Mouse (Mus musculus) limb, embryonic 15.5 days (tissue): Measurements from ENCODE around the gene Bub3. TPM values are rescaled to one million over a fixed set of nuclear protein-coding genes. Genes with fewer than 3 reads are reported as not detected.

Source experiments
- polyA plus RNA-seq: library from polyadenylated mRNA; unstranded; fragments of >200 nt; fragmentation: Nextera tagmentation; extraction: Ambion mirVana; gene quantifications from 2 replicates; pipeline ENCODE4 v1.2.1, GENCODE M21; 2015

Bub3 gene
- polyA plus RNA-seq, 1 experiment from 2014 or later = 176 TPM

Other genes starting within 250 kb of the Bub3 start
- gene Cuzd1, start 237.9 kb upstream of the Bub3 start, polyA plus RNA-seq = 0.06 TPM in 1 of 2 replicates, not detected in the other
- not detected in 2 replicates for gene Fam24b, start 230.7 kb upstream of the Bub3 start, polyA plus RNA-seq
- 0.36 TPM in 1 of 2 replicates, not detected in the other for gene Fam24a, start 226.4 kb upstream of the Bub3 start, polyA plus RNA-seq
- gene 2310057M21Rik, start 197.5 kb upstream of the Bub3 start, polyA plus RNA-seq = 24.3 and 25.2 TPM in 2 replicates
- gene Pstk, start 189.1 kb upstream of the Bub3 start, polyA plus RNA-seq = 64.4 and 65.9 TPM in 2 replicates
- 11.5 and 12.5 TPM in 2 replicates for gene Ikzf5, start 149.7 kb upstream of the Bub3 start, polyA plus RNA-seq
- 99.0 and 113 TPM in 2 replicates for gene Acadsb, start 149.6 kb upstream of the Bub3 start, polyA plus RNA-seq
- not detected in 2 replicates for gene Hmx3, start 17.4 kb upstream of the Bub3 start, polyA plus RNA-seq
- not detected in 2 replicates for gene Hmx2, start 11.4 kb upstream of the Bub3 start, polyA plus RNA-seq